Mouse (Mus musculus) intestine, embryonic 14.5 days (tissue): Measurements from ENCODE around the gene Ubac1. TPM values are rescaled to one million over a fixed set of nuclear protein-coding genes. Genes with fewer than 3 reads are reported as not detected.

ENCODE experiments used
- ATAC-seq: fragments of 200-750 bp; cut with Nextera tagmentation; replicated peaks from 2 replicates; pipeline ENCODE4 v1.8.0; 2017; ENCODE audit warnings: low read depth, moderate number of reproducible peaks, moderate TSS enrichment, moderate library complexity; ENCODE audit not compliant: low FRiP score, low TSS enrichment
- DNase-seq: peaks from one replicate; pipeline ENCODE4 v3.0.0-alpha.2; 2018; ENCODE audit warnings: low spot score
- H3K27ac ChIP-seq: fragments of 300-500 bp; sonication (generic); 2 replicates; pipeline ENCODE4 v1.5.1; 2014; ENCODE audit warnings: low read depth, mild to moderate bottlenecking, control low read depth
- H3K27me3 ChIP-seq: fragments of 300-500 bp; sonication (generic); replicated peaks from 2 replicates; pipeline ENCODE4 v1.6.1; 2014; ENCODE audit warnings: low read length, control low read depth; ENCODE audit not compliant: control insufficient read depth, insufficient read depth
- H3K36me3 ChIP-seq: fragments of 300-500 bp; sonication (generic); 2 replicates; pipeline ENCODE4 v1.6.1; 2014; ENCODE audit warnings: low read length, control low read depth; ENCODE audit not compliant: control insufficient read depth, insufficient read depth
- H3K4me1 ChIP-seq: fragments of 300-500 bp; sonication (generic); replicated peaks from 2 replicates; pipeline ENCODE4 v1.6.1; 2014; ENCODE audit warnings: low read length, control low read depth, mixed read lengths; ENCODE audit not compliant: control insufficient read depth, insufficient read depth
- H3K4me2 ChIP-seq: fragments of 300-500 bp; sonication (generic); 2 replicates; pipeline ENCODE4 v1.6.1; 2014; ENCODE audit warnings: low read length
- H3K4me3 ChIP-seq: fragments of 300-500 bp; sonication (generic); 2 replicates; pipeline ENCODE4 v1.5.1; 2014; ENCODE audit warnings: low read depth, low read length, control low read depth, mixed read lengths
- H3K9ac ChIP-seq: fragments of 300-500 bp; sonication (generic); 2 replicates; pipeline ENCODE4 v1.6.1; 2014; ENCODE audit warnings: mild to moderate bottlenecking, low read length
- H3K9me3 ChIP-seq: fragments of 300-500 bp; sonication (generic); 2 replicates; pipeline ENCODE4 v1.6.1; 2016; ENCODE audit warnings: low read length, control low read depth; ENCODE audit not compliant: control insufficient read depth
- WGBS: fragments of 180-500 bp; shearing (Covaris S2); extraction: QIAGEN DNeasy Blood & Tissue Kit; methylation state at CpG from one replicate; pipeline ENCODE4 v1.1.7; 2014; 5-methylcytosine and 5-hydroxymethylcytosine counted together
- polyA plus RNA-seq: library from polyadenylated mRNA; unstranded; fragments of >200 nt; fragmentation: Nextera tagmentation; extraction: Ambion mirVana; gene quantifications from 2 replicates; pipeline ENCODE4 v1.2.1, GENCODE M21; 2014

Gene Ubac1
- polyA plus RNA-seq, 1 experiment from 2014 or later: 90.3 TPM

GRCm38 (mm10) chr2:26039951-26040350, 18.4 kb upstream of the Ubac1 start:
- no peaks in the 10 kb centered on the region for H3K27me3 ChIP-seq
- no peaks in the 10 kb centered on the region for H3K36me3 ChIP-seq
- H3K4me3 ChIP-seq: no peak overlapping the region
- 48% methylated on average over 14 of the region's 14 CpGs for WGBS
- H3K9me3 ChIP-seq: no peaks in the 10 kb centered on the region
- ATAC-seq (no peak), DNase-seq (no peak)
- H3K4me2 ChIP-seq: no peak overlapping the region
- H3K9ac ChIP-seq: no peak overlapping the region
- no peak overlapping the region for H3K27ac ChIP-seq
- H3K4me1 ChIP-seq: peaks cover 12% of the 10 kb centered on the region

- no peak overlapping the region for H3K4me3 ChIP-seq
- H3K9ac ChIP-seq: no peak overlapping the region
- H3K4me1 ChIP-seq: peaks cover 12% of the 10 kb centered on the region
- no peaks in the 10 kb centered on the region for H3K27me3 ChIP-seq
- no peaks in the 10 kb centered on the region for H3K9me3 ChIP-seq
- DNase-seq (no peak), ATAC-seq (no peak)
- H3K36me3 ChIP-seq: no peaks in the 10 kb centered on the region
- H3K27ac ChIP-seq: no peak overlapping the region
- H3K4me2 ChIP-seq: no peak overlapping the region
- 42% methylated on average over 6 of the region's 6 CpGs for WGBS
Measured at GRCm38 (mm10) chr2:26037386-26037785, 15.8 kb upstream of the Ubac1 start.

- H3K9me3 ChIP-seq: no peaks in the 10 kb centered on the region
- ATAC-seq (no peak), DNase-seq (no peak)
- 69% methylated on average over 15 of the region's 15 CpGs for WGBS
- no peak overlapping the region for H3K27ac ChIP-seq
- no peaks in the 10 kb centered on the region for H3K4me1 ChIP-seq
- H3K9ac ChIP-seq: no peak overlapping the region
- H3K27me3 ChIP-seq: no peaks in the 10 kb centered on the region
- no peaks in the 10 kb centered on the region for H3K36me3 ChIP-seq
- no peak overlapping the region for H3K4me2 ChIP-seq
- no peak overlapping the region for H3K4me3 ChIP-seq
Measured at GRCm38 (mm10) chr2:26034344-26035050, 12.9 kb upstream of the Ubac1 start.

- no peak overlapping the region for H3K27ac ChIP-seq
- H3K9ac ChIP-seq: no peak overlapping the region
- no peak overlapping the region for H3K4me3 ChIP-seq
- no peaks in the 10 kb centered on the region for H3K27me3 ChIP-seq
- H3K9me3 ChIP-seq: no peaks in the 10 kb centered on the region
- H3K36me3 ChIP-seq: no peaks in the 10 kb centered on the region
- DNase-seq (no peak), ATAC-seq (peak; percentile 50; the same call in 1 of the 2 replicates)
- WGBS: 39% methylated on average over 3 of the region's 3 CpGs
- H3K4me2 ChIP-seq: no peak overlapping the region
- no peaks in the 10 kb centered on the region for H3K4me1 ChIP-seq
Measured at GRCm38 (mm10) chr2:26030288-26030687, 8.7 kb upstream of the Ubac1 start.

- no peaks in the 10 kb centered on the region for H3K9me3 ChIP-seq
- WGBS: 29% methylated on average over 4 of the region's 4 CpGs
Measured at GRCm38 (mm10) chr2:26024138-26025075, 2.9 kb upstream of the Ubac1 start.

GRCm38 (mm10) chr2:26022626-26023025, 1.1 kb upstream of the Ubac1 start:
- H3K27me3 ChIP-seq: no peaks in the 10 kb centered on the region
- H3K27ac ChIP-seq: no peak overlapping the region
- H3K4me3 ChIP-seq: no peak overlapping the region
- H3K36me3 ChIP-seq: no peaks in the 10 kb centered on the region
- DNase-seq (no peak), ATAC-seq (no peak)
- no peaks in the 10 kb centered on the region for H3K9me3 ChIP-seq
- H3K4me1 ChIP-seq: peaks cover 7% of the 10 kb centered on the region
- no peak overlapping the region for H3K4me2 ChIP-seq
- 80% methylated on average over 1 of the region's 1 CpGs for WGBS
- no peak overlapping the region for H3K9ac ChIP-seq

More at GRCm38 (mm10) chr2:26024138-26025075, 2.9 kb upstream of the Ubac1 start:
- Histone ChIP-seq H3K27me3 (no peaks in the 10 kb centered on the region), H3K9ac (no peak overlapping the region), H3K36me3 (no peaks in the 10 kb centered on the region), H3K27ac (no peak overlapping the region), H3K4me2 (no peak overlapping the region), H3K4me1 (peaks cover 7% of the 10 kb centered on the region), H3K4me3 (no peak overlapping the region)
- DNase-seq (no peak), ATAC-seq (no peak)

GRCm38 (mm10) chr2:26022258-26022565, 665 bp upstream of the Ubac1 start:
- Histone ChIP-seq H3K27me3 (no peaks in the 10 kb centered on the region), H3K27ac (no peak overlapping the region), H3K4me1 (peaks cover 7% of the 10 kb centered on the region), H3K9ac (no peak overlapping the region), H3K4me3 (no peak overlapping the region), H3K9me3 (no peaks in the 10 kb centered on the region), H3K4me2 (peak overlapping the region; percentile 58; the same call in 1 of the 2 replicates), H3K36me3 (no peaks in the 10 kb centered on the region)
- ATAC-seq (no peak), DNase-seq (no peak)
- WGBS: 72% methylated on average over 8 of the region's 8 CpGs

GRCm38 (mm10) chr2:26020714-26021560, 610 bp downstream of the Ubac1 start:
- 2% methylated on average over 37 of the region's 38 CpGs for WGBS
- Histone ChIP-seq H3K27me3 (no peaks in the 10 kb centered on the region), H3K9me3 (no peaks in the 10 kb centered on the region), H3K27ac (peak overlapping the region; percentile 79), H3K4me1 (peaks cover 7% of the 10 kb centered on the region), H3K4me2 (peak overlapping the region; percentile 58), H3K4me3 (peak overlapping the region; percentile 81), H3K9ac (peak overlapping the region; percentile 68), H3K36me3 (peaks cover 2% of the 10 kb centered on the region; the same call in 1 of the 2 replicates)
- peak; percentile 38 for ATAC-seq
- no peak for DNase-seq
